Mouse (Mus musculus) frontal cortex, postnatal 25 days (tissue): Measurements from ENCODE around the gene Igsf11.

Experiments used
- DNase-seq, 2 experiments: peaks; one replicate each; pipeline ENCODE4 v3.0.0; 2022; ENCODE audit warnings: low spot score in 2 of 2

Gene Igsf11

DNA sequence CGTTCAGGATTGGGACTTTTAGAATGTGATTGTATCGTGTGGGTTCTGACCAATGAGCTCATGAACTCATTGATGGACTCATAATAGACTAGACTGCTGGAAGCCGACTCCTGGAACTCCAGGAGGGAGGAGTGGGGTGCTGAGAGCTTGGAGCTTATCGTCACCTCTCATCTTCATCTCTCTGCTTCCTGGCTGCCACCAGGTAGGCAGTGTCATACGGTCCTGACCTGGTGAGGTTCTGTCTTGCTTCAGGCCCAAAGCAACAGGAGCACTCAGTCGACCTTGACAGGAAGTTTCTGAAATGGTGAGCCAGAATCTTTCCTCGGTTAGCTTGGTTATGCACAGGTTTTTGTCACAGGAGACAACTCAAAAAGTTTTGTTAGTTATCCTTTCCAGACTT, at the start of gene Igsf11:
TSS of gene Igsf11 (plus strand) at position 301 of the 400 bp plus-strand sequence.
- DNase-seq, result no peak

DNA sequence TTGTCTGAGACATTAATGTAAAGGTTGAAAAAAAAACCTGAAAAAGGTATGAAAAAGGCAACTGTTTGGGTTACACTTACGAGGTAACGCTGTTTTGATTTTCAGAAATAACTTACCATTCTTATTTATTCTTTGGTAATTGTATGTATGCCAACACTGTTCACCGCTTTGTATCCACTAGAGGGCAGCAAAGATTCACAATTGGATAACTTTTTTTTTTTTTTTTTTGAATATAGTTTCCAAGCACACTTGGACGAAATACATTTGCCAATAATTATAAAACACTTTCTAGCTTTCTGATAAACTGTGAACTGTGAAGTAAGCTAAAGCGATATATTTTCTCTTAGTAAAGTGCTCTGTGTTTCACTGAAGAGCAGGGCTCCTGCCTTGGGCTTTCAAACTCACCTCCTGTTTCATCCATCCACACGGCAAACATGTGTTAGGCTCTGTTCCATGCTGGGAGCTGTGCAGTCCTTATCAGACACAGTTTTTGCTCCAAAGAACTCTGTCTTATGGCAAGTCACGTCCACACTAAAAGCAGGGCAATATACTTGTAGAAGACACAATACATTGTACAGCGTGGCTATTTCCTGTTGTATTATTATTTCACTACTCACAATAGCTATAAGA, 34.2 kb upstream of the Igsf11 start:
- DNase-seq, result no peak

DNA sequence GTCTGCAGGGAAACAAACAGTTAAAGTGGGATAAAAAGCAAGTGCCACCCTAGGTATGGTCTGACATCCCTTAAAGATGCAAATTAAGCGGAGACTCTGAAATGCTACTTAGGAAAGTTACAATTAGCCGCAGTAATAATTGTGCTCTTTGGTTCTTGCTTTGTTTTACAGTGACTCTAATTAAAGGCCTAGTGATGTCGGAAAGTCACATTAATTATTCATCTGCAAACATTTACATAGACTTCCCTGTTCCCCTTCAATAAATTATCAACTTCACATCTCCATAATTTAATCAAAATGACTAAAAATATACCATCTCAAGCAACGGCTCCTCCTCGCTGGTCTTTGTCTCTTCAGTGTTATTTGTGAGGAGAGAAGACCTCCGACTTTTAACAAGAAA, 31.9 kb upstream of the Igsf11 start:
- DNase-seq, result no peak

DNA sequence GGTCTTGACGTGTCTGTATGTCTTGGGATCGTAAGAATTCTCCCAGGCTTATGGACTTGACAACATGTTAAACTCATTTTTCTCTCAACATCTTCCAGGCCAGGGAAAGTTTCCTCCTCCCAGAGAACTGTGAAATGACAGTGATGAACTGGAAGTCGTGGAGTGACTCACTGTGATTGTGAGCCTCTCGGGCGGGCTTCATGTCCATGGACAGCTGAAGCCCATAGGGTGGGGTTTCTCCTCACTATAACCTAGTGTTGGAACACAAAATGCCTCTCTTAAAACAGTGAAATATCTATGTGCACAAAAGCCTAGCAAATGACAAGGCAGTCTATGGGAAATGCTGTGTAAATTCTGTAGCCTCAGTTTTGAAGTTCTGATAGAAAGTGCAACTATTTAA, 28.1 kb upstream of the Igsf11 start:
- no peak for DNase-seq

DNA sequence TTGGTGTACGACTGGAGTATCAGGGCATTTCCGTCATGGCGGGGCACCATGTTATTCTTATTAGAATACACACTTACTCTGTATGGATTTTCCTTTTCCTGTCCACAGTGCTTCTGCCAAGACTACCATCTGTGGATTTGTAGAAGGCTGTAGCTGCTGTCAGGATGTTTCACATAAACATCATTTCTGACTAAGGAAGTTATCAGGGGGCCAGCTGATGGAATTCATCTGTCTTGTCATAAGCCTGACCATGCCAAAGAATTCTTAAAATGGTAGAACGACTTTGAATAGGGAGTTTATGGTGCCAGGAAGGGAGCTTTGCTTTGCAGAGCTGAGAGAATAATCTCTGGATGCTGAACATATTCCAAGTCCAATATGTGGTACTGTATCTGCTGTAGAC, 19.2 kb upstream of the Igsf11 start:
- no peak for DNase-seq

DNA sequence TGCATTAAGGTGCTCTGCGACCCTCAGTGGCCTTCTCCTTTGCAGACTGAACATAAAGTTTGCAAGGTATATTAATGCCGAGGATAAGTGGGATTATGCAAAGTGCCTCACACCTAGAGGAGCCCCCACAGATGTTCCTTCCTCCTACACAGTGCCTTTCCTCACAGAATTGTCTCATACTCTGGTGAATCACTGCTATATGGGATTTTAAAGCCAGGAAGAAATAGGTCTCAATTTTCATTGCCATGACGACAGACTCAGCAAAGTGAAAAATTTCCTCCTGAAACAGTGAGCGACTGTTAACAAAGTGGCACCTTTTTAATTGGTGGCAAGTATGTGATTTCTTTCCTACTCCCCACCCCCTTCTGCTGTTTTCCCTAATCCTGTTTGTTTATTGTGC, 18.0 kb upstream of the Igsf11 start:
- DNase-seq, result peak in 1 of 2 experiments; percentile 14

DNA sequence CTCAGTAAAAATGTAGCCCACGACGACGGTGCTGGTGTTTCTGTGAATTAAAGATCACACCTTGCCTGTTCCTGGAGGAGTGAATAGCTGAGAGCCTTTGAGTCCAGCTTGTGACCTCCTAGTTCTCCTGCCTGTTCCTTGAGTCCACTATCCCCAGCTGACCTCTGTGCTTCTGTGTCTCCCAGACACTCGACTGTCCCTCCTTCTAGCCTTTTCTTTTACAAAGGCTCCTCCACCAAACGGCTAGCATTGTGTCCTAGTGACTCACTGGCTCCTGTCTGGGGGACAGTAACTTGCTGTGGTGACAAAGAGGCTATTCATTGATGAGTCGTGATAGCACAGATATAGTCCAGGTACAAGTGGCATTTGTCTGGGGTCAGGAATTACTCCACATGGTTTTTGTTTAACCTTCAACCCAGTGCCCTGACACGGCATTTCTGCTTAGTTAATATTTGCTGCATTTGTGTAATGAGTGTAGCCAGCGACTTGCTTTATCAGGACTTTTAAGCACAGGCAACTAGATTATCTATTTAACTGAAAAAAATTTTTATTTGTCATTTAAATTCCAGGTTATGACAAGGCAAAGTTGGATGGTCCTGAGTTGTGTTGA, 6.5 kb downstream of the Igsf11 start:
- no peak for DNase-seq

DNA sequence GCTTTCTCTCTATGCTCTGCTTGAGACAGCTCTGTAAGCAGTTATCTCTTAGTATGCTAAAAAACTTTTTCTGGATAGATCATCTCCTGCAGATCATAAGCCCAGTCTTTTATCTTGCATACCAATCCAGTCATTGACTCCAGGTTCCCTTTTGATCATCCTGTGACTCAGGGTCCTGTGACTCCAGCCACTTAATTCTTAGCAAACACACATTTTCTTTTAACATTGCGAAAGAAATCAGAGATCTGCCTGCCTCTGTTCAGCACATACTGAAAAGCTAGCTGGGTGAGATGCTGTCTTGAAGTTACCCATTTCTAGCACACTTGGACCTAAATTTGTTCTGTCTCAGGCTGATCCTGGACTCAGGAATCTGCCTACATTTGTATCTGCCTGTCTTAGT, 7.6 kb downstream of the Igsf11 start:
- no peak for DNase-seq

DNA sequence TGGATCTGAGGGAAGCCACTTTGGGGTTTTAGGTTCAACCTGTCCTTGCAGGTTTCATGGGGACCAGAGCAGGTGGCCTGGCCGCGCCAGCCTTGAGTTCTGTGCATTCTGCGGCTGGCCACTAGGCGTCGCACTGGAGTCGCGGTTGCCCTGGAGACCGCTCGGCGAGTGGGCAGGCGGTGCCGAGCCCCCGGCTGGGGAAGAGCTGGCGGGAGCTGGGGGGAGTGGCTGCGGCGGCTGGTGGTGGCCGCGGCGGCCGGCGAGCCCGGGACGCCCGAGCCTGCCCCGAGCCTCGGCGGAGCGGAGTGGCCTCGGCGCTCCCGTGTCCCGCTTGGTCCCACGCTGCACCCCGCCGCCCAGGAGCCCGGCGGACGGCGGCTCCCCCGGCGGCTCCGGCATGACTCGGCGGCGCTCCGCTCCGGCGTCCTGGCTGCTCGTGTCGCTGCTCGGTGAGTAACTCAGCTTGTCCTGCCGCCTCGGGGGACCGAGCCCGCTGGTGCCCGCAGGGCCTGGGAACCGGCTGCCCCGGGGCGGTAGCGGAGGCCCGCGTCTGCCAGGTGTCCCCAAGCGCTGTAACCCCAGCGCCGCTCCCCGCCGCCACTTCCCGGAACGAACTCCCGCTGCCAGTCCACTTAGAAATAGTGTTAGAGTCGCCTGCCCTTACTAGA, 9.8 kb downstream of the Igsf11 start:
- DNase-seq, result peak; percentile 91 to 94

DNA sequence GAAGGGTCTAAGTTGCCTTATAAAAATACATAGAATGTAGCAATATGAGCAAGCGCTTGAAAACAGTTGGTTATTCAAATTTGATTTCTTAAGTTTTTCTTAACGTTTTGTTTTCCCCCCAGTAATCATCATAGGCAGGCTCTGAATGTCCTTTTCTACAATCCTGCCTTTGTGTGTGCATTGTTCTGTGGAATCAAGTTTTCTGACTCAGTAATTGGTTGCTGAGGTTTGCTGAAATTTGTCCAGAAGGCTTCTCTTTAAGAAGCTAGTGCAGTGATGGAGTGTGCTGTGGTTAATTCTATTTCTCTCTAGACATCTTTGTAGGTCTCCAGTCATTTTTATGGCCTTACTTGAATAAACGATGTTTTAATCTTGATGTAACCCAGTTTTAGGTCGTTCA, 10.5 kb downstream of the Igsf11 start:
- DNase-seq, result no peak

DNA sequence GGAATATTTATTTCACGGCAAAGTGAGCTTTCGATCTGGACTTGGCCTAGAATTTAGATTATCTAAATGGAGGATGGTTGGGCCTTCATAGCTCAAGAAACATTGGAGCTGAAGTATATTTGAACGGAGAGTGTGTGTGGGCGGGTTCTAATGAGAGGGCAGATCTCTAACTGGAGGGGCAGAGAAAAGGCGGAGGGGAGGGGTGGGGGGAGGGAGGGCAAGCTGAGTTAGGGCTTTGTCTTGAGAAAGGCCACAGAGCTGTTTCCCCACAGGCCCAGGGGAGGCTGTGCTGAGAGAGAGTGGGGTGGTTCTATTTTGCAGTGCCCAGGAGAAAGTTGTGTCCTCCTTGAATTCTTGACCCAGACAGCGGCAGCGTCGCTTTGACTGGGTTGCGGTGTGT, 11.7 kb downstream of the Igsf11 start:
- no peak for DNase-seq

DNA sequence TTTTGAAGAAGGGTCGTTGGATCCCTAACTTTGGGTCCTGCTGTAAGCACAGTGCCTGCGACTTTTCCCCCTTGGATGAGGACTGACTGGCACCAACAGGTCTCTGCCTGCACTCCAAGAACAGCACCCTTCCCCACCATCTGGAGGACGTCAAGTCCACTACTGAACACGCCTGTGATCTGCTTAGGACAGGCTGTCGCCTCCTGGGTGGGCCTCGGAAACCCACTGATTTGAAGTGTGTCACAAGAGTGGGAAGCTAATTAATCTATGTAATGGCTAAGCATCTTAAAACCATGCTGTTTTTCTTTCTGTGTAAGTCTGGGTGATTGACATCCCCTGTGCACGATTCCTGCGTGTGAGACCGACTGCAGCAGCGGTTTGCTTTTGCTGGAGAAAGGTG, 13.4 kb downstream of the Igsf11 start:
- no peak for DNase-seq

DNA sequence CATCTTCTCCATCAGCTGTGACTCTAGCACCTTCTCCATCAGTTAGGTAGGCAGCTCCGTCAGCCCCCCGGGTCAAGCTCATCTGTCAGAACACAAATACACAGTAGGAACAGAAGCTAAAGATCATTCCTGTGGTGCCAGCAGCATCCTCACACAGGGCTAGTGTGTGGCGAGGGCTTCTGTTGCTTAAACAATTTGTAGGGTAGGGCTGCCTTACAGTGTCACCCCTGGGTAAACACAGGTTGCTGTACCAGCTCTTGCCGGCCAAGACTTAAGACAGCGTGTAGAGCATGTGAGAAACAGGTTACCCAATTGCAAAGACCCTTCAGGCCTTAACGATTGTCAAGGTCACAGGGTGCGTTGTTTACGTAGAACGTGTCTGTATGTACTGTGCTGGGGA, 15.8 kb downstream of the Igsf11 start:
- DNase-seq, result no peak

DNA sequence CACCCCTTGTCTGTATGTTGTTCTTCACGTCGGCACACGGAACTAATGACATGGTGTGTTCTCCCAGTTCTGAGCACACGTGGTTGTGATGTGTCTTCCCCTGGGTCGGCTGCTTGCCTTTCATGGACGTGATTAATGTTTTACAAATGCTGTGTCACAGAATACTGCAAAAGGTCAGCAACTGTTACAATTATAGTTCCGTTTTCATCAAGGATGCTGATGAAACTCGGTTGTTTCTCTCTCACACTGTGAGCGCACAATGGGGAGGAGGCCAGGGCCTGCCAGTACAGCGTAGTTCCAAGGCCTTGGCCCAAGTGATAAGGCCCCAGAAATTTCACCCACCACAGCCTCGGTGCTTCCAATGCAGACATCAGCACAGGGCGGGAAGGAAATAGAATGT, 17.0 kb downstream of the Igsf11 start:
- DNase-seq, result no peak

DNA sequence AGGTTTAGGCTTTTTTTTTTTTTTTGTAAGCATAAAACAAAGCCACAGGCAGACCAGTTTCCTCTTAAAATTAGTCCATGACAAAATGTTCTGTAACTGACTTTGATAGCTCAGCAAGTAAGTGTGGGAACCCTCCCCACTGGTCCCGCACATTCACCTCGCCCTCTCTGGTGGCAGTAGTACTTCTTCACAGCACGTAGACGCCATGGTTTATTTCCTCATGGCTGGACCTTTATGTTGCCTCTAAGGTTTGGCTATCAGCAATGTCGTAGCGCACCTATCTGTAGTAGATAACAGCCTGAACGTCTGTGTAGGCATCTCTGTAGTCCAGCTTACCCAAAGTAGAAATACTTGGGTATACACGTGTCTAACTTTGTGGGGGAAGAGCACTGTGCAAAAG, 17.6 kb downstream of the Igsf11 start:
- no peak for DNase-seq

DNA sequence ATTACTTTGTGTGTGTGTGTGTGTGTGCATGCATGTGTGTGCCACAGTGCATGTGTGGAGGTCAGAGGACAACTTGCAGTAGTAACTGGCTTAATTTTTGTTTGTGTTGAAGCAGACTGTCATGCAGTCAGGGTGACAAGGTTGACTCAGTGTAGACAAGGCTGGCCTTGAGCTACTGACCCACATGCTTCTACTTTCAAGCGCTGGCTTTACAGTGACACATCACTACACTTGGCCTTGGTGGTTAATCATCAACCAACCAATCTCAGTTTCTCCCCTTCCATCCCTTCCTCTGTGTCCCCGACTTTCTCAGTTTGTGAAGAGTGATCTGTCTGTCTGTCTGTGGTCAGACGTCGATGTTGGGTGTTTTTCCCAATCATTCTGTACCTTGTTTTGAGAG, 23.0 kb downstream of the Igsf11 start:
- no peak for DNase-seq

DNA sequence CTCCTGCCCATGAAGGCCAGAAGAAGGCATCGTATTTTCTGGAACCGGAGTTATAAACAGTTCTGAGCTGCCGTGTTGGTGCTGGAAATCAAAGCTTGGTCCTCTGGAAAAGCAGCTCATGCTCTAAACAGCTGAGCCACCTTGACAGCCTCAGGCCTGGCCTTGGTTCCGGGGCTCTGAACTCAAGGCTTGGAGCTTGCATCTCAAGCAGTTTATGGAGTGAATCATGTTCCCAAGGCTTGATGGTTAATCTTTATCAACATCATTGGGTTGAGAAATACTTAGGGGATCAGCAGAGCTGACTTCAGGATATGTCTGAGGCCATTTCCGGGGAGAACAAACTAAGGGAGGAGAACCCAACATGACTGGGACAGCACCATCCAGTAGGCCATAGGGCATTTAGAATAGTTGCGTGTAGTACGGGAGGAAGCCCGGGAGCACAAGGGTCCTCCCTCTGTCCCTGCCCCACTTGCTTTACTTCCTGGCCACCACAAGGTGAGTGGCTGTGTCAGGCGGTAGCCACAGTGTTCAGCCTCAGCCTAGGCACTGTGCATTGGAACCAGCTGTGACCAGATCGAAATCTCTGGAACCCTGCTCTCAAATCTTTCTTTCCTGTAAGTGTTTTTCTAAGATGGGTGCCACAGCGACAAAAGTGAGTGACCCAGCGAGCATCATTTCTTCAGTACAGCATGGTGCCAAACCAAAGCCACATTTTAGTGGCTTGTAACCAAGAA, 23.7 kb downstream of the Igsf11 start:
- DNase-seq, result no peak

DNA sequence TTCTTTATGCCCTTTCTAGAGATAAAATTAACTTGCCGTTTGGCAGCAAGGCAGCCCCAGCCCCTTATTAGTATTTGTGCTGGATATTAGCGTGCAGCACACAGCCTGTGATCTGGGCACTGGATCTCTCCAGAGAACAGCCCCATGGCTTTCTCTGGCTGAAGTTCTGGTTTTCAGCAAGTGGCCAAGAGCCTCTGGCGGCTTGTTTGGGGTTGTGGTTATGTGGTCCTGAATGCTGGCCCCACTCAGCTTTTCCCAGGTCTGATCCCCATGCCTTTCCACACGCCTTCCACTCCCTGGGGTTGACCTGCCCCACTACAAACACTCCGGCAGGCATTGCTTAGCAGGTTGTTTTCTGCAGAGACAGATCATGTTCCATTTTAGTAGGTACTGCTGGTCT, 24.4 kb downstream of the Igsf11 start:
- no peak for DNase-seq

DNA sequence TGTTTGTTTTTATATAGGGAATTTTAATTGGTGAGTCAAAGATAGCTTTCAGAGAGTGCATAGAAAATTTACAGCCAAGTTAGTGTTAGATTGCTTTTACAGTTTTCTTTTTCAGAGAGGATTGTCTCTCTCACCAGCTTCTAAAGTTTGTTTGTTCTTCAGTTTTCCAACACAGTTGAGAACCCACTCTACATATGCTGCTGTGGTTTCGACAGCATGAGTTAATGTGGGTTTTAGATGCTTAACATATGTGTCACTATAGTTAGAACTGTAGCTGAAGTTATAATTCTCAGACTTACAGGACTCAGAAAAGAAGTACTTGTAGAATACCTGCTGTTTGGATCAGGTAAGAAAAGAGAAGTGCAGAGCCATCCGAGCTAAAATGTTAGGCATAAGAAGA, 25.6 kb downstream of the Igsf11 start:
- DNase-seq, result no peak

DNA sequence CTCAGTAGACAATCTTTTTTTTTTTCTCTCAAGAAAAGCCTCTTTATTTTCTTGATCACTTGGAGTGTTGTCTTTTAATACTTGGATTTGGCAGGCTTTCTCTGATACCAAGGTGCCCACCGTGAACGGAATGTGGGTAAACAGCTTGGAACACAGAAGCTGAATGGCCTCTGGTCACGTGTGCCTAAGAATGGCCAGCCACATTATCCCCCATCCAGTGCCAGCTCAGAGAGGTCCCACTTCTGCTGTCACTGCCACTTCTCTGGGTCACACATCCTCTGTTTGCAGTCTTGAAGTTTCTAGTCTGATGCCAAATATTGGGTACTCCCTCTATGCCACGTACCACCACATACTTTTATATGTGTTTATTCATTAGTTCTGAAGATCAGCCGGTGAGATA, 28.0 kb downstream of the Igsf11 start:
- DNase-seq, result no peak

DNA sequence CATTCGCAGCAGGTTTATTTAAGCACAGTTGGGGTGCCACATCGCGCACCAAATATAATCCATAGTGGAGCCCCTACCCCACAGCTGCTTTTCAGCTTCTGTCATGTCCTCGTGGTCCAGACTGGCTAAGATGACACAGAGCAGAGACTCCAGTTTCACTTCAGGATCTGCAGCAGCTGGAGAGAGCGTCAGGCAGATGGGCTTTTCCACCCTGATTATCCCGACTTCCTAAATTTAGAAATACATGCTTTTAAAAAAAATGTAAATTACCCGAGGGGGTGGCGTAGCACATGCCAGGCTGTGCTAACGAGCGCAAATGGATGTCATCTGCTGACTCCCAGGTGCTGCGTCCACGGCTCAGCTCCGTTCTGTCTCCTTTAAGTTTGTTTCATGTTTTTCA, 32.5 kb downstream of the Igsf11 start:
- DNase-seq, result peak in 1 of 2 experiments; percentile 56

DNA sequence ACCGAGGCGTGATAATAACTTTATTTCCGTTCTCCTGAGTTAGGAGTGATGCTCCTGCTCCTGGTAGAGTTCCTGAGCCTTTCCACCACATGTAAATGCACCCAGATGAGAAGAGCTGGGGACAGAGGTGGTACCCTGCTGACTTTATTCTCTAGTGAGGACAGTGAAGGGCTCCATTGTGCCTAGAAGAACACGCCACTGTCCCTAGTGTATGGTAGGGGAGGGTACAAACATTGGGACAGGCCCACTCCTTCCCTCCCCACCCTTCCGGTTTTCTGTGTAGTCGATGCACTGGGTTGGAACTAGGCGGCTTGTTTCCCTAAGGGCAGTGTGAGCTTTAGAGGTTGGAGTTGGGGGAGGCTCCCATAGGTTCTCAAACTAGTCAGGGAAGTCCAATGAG, 36.3 kb downstream of the Igsf11 start:
- no peak for DNase-seq

DNA sequence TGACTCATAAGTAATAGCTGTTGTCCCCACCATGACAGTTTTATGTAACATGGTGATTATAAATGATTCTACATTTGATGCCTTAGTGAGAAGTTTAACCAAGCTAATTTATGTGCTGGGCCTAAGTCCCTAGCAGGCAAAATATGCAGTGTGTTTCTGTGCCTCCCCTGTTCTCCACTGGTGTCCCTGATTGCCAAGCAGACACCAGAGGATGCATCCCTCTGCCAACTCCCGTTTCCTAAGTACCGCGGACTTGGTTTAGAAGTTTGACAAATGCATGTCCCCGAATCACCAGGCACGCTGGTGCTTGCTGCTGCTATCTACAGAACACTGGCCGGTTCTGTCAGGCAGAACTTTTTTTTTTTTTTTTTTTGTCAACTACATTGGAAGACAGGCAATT, 39.0 kb downstream of the Igsf11 start:
- DNase-seq, result no peak
